Mouse (Mus musculus): ENCODE data around the gene Dedd2.

The Dedd2 gene

GRCm38 (mm10) chr7:25246079-25246758, 25.8 kb upstream of the Dedd2 start:
- DNase-seq, result no peak

GRCm38 (mm10) chr7:25244562-25245369, 24.4 kb upstream of the Dedd2 start:
- no peak for DNase-seq

DNA sequence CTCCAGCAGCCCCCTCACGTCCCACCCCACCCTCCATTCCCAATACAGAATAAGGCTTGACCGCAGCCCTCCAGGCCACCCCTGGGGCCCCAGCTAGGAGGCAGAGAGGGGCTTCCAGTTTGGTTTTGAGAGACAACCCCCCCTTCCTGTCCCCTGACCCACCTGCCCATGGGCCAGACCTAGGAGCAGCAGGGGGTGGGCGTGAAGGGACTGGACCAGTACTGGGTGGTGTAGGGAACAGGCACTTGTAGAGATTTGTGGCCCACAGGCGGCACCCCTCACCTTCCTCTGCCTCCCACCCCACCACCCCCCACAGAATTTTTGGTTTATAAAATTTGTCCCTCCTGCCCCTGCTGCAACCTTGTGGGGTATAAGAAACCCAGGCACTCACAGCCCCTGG, 22.9 kb upstream of the Dedd2 start:
- no peak for DNase-seq

DNA sequence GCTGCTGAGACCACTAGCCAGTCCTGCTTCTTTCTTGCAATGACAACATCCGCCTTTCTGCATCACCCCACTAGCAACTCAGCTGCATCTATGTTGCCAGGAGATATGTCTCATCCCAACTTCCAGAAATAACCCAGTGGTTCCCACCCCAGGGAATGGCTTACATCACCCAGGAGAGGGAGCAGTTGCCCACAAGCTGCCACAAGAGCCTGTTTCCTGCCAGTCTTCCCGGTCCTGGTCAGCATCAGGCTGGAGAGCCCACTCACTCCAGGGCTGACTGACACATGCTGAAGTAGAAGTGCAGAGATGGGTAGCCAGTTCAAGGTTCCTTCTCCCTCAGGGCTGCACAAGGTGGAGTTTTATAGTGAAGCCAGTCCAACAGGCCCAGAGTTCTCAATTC, 20.6 kb upstream of the Dedd2 start:
- no peak for DNase-seq

DNA sequence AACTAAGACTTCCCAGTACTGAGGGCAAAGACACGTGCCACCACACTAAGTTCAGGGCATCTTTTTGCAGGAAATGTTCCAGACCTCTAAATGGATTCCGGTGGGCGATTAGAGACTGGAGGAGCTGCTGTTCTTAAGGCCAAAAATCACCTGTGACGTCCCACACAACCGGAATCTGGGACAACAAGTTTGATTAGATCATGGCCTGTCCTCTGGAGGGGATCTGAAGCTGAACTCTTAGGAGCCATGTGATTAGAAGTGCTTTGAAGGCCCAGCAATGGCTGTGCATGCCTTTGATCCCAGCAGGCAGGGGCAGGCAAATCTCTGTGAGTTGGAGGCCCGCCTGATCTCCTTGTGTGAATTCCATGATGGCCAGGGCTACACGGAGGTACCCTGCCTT, 20.2 kb upstream of the Dedd2 start:
- no peak for DNase-seq

DNA sequence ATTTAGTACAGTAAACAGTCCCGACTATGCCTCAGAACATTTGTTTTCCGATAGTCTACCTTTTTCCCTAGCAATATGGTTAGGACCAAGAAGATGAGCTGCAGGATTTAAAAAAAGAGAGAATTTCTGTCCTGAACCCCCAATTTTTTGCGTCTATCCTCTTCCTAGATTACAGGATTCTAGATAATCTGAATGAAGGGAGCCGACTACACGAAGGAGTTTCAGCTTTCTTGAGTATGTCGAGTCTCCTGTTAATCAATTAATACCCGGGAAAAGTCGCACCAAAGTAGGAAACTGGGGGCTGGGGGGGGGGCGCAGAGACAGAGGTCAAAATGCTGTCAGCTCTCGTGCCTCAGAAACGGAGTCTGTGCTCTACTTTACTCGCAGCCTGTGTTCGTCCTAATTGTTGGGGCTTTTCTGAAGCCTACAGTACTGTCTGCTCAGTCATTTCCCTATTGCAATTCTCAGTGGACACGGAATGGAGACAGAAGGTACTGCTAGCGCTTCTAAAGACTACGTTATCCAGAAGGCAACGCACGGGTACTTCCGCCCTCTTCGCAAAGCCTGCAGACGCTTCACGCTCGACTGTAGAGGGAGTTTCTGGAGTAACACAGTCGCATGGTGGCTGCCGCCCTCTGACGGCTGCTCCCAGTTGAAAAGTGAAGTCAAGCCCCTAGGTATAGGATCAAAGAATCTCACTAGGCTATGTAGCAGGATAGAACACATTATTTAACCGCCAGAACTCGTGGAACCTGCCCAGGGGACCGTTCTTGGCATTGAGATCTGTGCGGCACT, 18.6 kb upstream of the Dedd2 start:
- DNase-seq, result peak; percentile 81

- DNase-seq, result peak; percentile 95
These were observed 17.7 kb upstream of the Dedd2 start for GRCm38 (mm10) chr7:25238015-25238706.

DNA sequence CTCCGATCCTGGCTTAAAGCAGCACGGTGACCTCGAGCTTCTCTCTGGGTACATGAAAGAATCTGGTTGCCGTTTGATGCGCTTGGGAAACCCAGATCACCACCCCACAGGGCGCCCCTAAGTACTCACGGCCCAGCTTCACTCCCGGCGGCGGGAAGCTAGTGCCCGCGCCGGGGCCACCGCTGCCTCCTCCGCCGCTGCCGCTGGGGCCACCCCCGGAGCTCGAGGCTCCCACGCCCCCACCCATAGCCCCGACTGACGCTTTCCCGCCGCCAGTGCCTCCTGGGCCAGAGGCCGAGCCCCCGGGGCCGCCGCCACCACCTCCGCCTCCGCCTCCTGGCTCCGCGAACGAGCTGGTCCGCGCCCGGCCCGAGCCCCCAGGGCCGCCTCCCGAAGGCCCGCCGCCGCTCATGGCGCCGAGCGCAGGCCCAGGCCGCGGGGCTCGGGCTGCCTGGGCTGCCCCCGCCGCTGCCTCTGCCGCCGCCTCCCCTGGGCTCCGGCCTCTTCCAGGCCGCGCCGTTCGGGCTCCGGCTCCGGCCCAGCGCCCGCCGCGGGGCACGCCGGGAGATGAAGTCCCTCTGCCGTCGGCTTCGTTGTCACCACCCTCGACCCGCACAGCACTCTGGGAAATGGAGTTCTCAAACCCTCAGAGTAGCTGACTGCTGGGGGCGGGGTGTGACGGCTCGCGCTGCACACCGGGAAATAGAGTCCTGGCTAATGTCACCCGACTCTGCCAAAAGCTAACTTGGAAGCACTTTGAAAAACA, 17.0 kb upstream of the Dedd2 start, which contains the start of gene Gsk3a:
Gene Gsk3a, minus strand, starts transcription at position 603 of the 766 bp plus-strand sequence.
- DNase-seq, result peak; percentile 98

DNA sequence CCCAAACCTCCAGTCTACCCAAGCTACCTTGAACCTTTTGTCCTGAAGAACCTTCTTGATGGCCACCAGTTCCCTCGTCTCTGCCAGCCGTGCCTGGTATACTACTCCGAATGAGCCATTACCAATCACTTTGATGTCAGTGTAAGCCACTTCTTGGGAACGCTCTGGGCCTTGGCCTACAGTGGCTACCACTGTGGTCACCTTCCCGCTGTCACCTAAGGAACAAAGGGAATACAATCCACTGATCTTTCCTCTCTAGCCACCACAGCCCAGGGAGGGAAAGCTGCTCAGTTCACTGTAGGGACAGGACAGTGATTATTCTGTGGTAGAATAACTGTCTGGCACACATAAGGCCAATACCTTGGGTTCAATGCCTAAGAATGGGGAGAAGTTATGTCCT, 15.1 kb upstream of the Dedd2 start:
- DNase-seq, result no peak

DNA sequence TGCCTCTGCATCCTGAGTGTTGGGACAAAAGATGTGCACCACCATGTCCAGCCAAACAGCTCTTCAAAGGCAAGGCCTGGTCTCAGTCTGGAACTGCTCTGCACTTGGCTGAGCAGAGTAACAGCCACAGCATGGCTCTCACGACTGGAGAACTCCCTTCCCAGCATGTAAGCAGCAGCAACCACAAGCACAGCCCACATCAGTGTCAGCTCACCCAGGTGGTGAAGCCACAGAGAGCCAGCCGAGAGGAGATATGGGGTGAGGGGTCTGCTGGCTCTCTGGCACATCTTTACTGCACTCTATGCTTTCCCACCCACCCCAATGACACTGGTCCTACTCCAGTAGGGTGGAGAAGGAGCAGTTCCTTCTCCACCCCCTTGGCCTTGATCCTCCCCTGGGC, 12.6 kb upstream of the Dedd2 start:
- no peak for DNase-seq

GRCm38 (mm10) chr7:25232101-25232648, 11.8 kb upstream of the Dedd2 start:
- DNase-seq, result no peak

- DNase-seq, result no peak
These were observed 10.4 kb upstream of the Dedd2 start for GRCm38 (mm10) chr7:25230690-25231285.

- DNase-seq, result no peak
These were observed 7.3 kb upstream of the Dedd2 start for GRCm38 (mm10) chr7:25227523-25228300.

- DNase-seq, result no peak
These were observed 2.0 kb upstream of the Dedd2 start for GRCm38 (mm10) chr7:25222275-25222967.

DNA sequence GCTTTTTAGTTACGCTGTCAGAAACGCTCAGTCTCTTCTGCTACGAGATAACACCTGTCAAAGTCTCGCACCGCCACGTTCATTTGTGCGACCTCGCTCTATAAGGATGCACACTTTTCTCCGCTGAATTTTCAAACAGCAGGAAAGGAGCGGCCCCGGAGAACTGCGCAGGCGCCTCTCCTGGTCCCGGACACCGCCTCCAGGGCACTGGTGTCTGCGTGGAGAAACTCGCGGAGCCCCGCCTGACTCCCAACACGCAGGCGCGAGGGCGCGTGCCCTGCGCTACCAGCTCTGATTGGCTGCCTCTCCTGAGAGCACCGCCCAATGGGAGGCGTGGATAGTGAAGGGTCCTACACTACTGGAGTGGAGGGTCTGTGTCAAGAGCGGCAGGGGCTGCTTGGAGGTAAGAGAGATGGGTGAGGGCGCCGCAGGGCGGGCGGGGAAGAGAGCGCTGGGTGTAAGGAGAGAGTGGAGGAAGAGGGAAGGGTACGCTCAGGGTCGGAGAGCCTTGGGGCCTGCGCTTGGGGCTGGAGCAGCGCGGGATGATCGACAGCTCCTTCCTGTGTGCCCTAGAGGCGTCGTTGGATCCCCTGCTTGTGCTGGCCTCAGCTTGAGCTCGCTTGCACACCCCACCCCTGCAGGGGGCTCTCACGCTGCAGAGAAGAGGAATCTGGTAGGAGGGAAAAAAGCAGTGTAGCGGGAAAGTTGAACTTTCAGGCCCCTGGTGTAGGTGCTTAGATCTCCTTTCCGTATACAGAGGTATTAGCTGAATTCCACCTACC, 878 bp upstream of the Dedd2 start, which contains the start of gene Zfp526:
Gene Zfp526, plus strand, starts transcription at position 324 of the 782 bp plus-strand sequence.
- DNase-seq, result peak; percentile 95

- DNase-seq, result peak; percentile 96
These were observed 509 bp downstream of the Dedd2 start for GRCm38 (mm10) chr7:25219756-25220456.

- DNase-seq, result no peak
These were observed 1.0 kb downstream of the Dedd2 start for GRCm38 (mm10) chr7:25219416-25219750.

- DNase-seq, result peak; percentile 59
These were observed 1.6 kb downstream of the Dedd2 start for GRCm38 (mm10) chr7:25218705-25219415.
